Mouse (Mus musculus) kidney, adult 2 months (tissue): ENCODE data around the gene Aplnr.

Source experiments
- CTCF ChIP-seq: fragments of 200-500 bp; conservative IDR thresholded peaks from 2 replicates; pipeline ENCODE4 v1.5.1; 2011; ENCODE audit warnings: low read depth, mild to moderate bottlenecking, control low read depth, low read length, moderate library complexity, mixed read lengths; ENCODE audit not compliant: insufficient read depth, insufficient read length
- POLR2A ChIP-seq: fragments of 200-500 bp; IDR thresholded peaks from one replicate; pipeline ENCODE4 v1.6.1; 2011; ENCODE audit warnings: low read depth, low read length, control low read depth

DNA sequence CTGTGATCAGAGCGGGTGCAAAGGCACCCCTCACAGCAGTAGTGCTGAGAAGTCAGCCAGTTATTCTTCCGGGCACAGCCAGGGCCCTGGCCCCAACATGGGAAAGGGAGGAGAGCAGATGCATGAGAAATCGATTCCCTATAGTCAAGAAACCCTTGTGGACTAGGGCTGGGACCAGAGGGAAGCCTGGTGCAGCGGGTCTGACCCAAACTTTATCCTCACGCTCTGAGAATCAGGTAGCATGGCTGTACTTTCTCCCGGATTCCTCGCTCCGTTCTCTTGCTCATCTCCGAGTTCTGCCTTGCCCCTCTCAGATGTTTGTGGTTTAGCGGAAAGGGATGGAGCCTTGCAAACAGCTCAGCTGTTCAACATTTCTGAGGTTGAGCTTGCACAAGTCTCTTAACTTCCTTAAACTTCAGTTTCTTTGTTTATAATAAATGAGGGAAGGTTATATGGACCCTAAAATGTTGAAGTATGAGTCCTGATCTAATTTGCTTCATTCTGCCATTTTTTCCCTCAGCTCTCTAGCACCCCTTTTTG lies 1.6 kb downstream of the Aplnr start:
- TF ChIP-seq POLR2A (no peak), CTCF (no peak)
